Mouse (Mus musculus) heart, embryonic 14.5 days (tissue): Measurements from ENCODE around the gene Izumo4. TPM values are rescaled to one million over a fixed set of nuclear protein-coding genes. Genes with fewer than 3 reads are reported as not detected.

ENCODE experiments used
- ATAC-seq: fragments of 200-750 bp; cut with Nextera tagmentation; 2 replicates; pipeline ENCODE4 v1.8.0; 2017; ENCODE audit warnings: low read depth, moderate TSS enrichment; ENCODE audit not compliant: insufficient number of reproducible peaks, insufficient read depth, low FRiP score
- H3K27ac ChIP-seq, 2 experiments: fragments of 200-500 bp in 1 of 2; fragments of 300-500 bp in 1 of 2; sonication (generic) in 1 of 2; replicated peaks in 1 of 2; 2 replicates each; pipeline ENCODE4 v1.5.1; 2012 to 2014; ENCODE audit warnings: low read depth in 2 of 2, low read length in 2 of 2, control low read depth in 1 of 2, mild to moderate bottlenecking in 1 of 2, mixed read lengths in 1 of 2; ENCODE audit not compliant: control insufficient read depth in 1 of 2, insufficient read depth in 1 of 2
- H3K27me3 ChIP-seq: fragments of 300-500 bp; sonication (generic); 2 replicates; pipeline ENCODE4 v1.6.1; 2014; ENCODE audit warnings: mild to moderate bottlenecking, low read length, control low read depth; ENCODE audit not compliant: control insufficient read depth, insufficient read depth
- H3K36me3 ChIP-seq: fragments of 300-500 bp; sonication (generic); 2 replicates; pipeline ENCODE4 v1.6.1; 2014; ENCODE audit warnings: mild to moderate bottlenecking, control low read depth, low read length, mixed read lengths; ENCODE audit not compliant: control insufficient read depth, insufficient read depth
- H3K4me1 ChIP-seq, 2 experiments: fragments of 200-500 bp in 1 of 2; fragments of 300-500 bp in 1 of 2; sonication (generic) in 1 of 2; 2 replicates each; pipeline ENCODE4 v1.6.1; 2012 to 2014; ENCODE audit warnings: low read length in 2 of 2, control low read depth in 1 of 2, mixed read lengths in 1 of 2; ENCODE audit not compliant: control insufficient read depth in 2 of 2, insufficient read depth in 2 of 2
- H3K4me2 ChIP-seq: fragments of 300-500 bp; sonication (generic); 2 replicates; pipeline ENCODE4 v1.6.1; 2014; ENCODE audit warnings: mild to moderate bottlenecking, low read length
- H3K4me3 ChIP-seq, 2 experiments: fragments of 200-500 bp in 1 of 2; fragments of 300-500 bp in 1 of 2; sonication (generic) in 1 of 2; 2 replicates each; pipeline ENCODE4 v1.5.1; 2012 to 2014; ENCODE audit warnings: low read length in 2 of 2, mild to moderate bottlenecking in 2 of 2, control low read depth in 1 of 2, low read depth in 1 of 2, moderate library complexity in 1 of 2; ENCODE audit not compliant: control insufficient read depth in 1 of 2, insufficient read depth in 1 of 2
- H3K9ac ChIP-seq: fragments of 300-500 bp; sonication (generic); 2 replicates; pipeline ENCODE4 v1.6.1; 2014; ENCODE audit warnings: mild to moderate bottlenecking, low read length
- H3K9me3 ChIP-seq: fragments of 300-500 bp; sonication (generic); 2 replicates; pipeline ENCODE4 v1.6.1; 2016; ENCODE audit warnings: low read length, control low read depth; ENCODE audit not compliant: control insufficient read depth
- WGBS: fragments of 180-500 bp; shearing (Covaris S2); extraction: QIAGEN DNeasy Blood & Tissue Kit; methylation state at CpG from one replicate; pipeline ENCODE4 v1.1.7; 2014; 5-methylcytosine and 5-hydroxymethylcytosine counted together
- polyA plus RNA-seq: library from polyadenylated mRNA; unstranded; fragments of >200 nt; fragmentation: Nextera tagmentation; extraction: Ambion mirVana; gene quantifications from 2 replicates; pipeline ENCODE4 v1.2.1, GENCODE M21; 2014

Gene Izumo4
- polyA plus RNA-seq, 1 experiment from 2014 or later, result 7.0 TPM

- Histone ChIP-seq H3K9me3 (no peaks in the 10 kb centered on the region), H3K27me3 (no peaks in the 10 kb centered on the region), H3K36me3 (peaks cover 51% of the 10 kb centered on the region), H3K4me1 (peaks cover 0 to 13% of the 10 kb centered on the region in 2 experiments; a peak in 1 of 4 replicates), H3K4me3 (no peak overlapping the region), H3K27ac (no peak overlapping the region), H3K4me2 (no peak overlapping the region), H3K9ac (no peak overlapping the region)
- ATAC-seq, result no peak
- WGBS, result 85% methylated on average over 12 of the region's 12 CpGs
These were observed 8.5 kb upstream of the Izumo4 start for GRCm38 (mm10) chr10:80693401-80694045.

DNA sequence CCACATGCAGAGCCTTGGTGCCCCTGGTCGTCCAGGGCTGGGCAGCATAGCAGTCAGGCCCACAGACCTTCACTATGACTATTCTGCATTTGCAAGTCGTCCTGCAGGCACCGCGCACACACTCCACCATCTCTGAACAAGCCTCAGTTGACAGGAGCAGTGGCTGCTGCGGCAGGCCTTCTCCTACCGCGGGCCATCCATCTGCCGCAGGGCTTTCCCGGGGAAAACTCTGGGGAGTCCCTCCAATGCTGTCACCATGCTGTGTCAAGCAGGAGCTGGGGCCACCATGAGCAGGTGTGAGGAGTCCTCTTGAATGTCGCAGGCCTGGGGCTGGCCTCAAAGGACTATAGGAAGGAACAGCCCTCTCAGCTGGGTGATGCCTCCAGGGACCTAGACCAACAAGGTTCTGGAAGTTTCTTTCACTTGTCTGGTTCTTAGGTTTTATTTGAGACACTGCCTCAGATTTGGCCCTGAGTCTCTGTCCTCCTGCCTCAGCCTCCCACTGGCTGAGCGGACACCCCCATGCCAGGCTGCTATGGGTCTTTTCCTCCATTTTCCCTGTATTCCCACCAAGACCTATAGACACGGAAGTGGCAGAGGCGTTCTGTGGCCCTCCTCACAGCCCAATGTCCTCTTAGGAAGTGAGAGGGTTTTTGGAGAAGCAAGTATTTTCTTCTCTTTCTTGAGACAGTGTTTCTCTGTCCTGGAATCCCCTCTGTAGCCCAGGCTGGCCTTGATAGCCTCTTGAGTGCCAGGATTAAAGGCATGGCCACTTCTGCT, 7.6 kb upstream of the Izumo4 start:
- H3K27ac ChIP-seq, result peak overlapping the region in 1 of 2 experiments; percentile 44; a peak in 1 of 4 replicates
- H3K4me1 ChIP-seq, result peaks cover 0 to 13% of the 10 kb centered on the region in 2 experiments; a peak in 1 of 4 replicates
- no peak overlapping the region for H3K4me2 ChIP-seq
- no peak overlapping the region for H3K9ac ChIP-seq
- no peak for ATAC-seq
- H3K36me3 ChIP-seq, result peaks cover 42% of the 10 kb centered on the region
- no peak overlapping the region for H3K4me3 ChIP-seq
- 84% methylated on average over 13 of the region's 13 CpGs for WGBS
- H3K9me3 ChIP-seq, result no peaks in the 10 kb centered on the region
- no peaks in the 10 kb centered on the region for H3K27me3 ChIP-seq

GRCm38 (mm10) chr10:80695186-80695585, 6.8 kb upstream of the Izumo4 start:
- Histone ChIP-seq H3K9ac (no peak overlapping the region), H3K4me1 (peaks cover 3 to 18% of the 10 kb centered on the region in 2 experiments; a peak in 2 of 4 replicates), H3K36me3 (peaks cover 34% of the 10 kb centered on the region), H3K4me2 (no peak overlapping the region), H3K27me3 (no peaks in the 10 kb centered on the region), H3K4me3 (no peak overlapping the region), H3K27ac (peak overlapping the region in 1 of 2 experiments; percentile 44; a peak in 1 of 4 replicates), H3K9me3 (no peaks in the 10 kb centered on the region)
- WGBS, result 60% methylated on average over 2 of the region's 2 CpGs
- no peak for ATAC-seq

GRCm38 (mm10) chr10:80695801-80696501, 6.0 kb upstream of the Izumo4 start:
- H3K9ac ChIP-seq, result no peak overlapping the region; the same call in 1 of the 2 replicates

GRCm38 (mm10) chr10:80696502-80697392, 5.2 kb upstream of the Izumo4 start:
- Histone ChIP-seq H3K9ac (no peak overlapping the region; the same call in 1 of the 2 replicates), H3K4me3 (no peak overlapping the region), H3K4me2 (no peak overlapping the region), H3K27me3 (no peaks in the 10 kb centered on the region), H3K4me1 (peaks cover 8 to 28% of the 10 kb centered on the region in 2 experiments), H3K27ac (no peak overlapping the region), H3K36me3 (peaks cover 20% of the 10 kb centered on the region), H3K9me3 (no peaks in the 10 kb centered on the region)
- 56% methylated on average over 11 of the region's 12 CpGs for WGBS
- ATAC-seq, result no peak

More at GRCm38 (mm10) chr10:80695801-80696501, 6.0 kb upstream of the Izumo4 start:
- peaks cover 7 to 23% of the 10 kb centered on the region in 2 experiments for H3K4me1 ChIP-seq
- H3K27ac ChIP-seq, result 0 out of 4 replicates have a peak overlapping the region, but pooled peaks of 1 of the 2 experiments have one; percentile 33
- WGBS, result 71% methylated on average over 10 of the region's 10 CpGs
- peaks cover 26% of the 10 kb centered on the region for H3K36me3 ChIP-seq
- H3K4me2 ChIP-seq, result no peak overlapping the region
- no peaks in the 10 kb centered on the region for H3K27me3 ChIP-seq
- no peaks in the 10 kb centered on the region for H3K9me3 ChIP-seq
- no peak overlapping the region for H3K4me3 ChIP-seq
- ATAC-seq, result no peak

- H3K4me3 ChIP-seq, result no peak overlapping the region
- no peak overlapping the region for H3K9ac ChIP-seq
- ATAC-seq, result no peak
- no peak overlapping the region for H3K4me2 ChIP-seq
- no peaks in the 10 kb centered on the region for H3K9me3 ChIP-seq
- no peak overlapping the region for H3K27ac ChIP-seq
- H3K27me3 ChIP-seq, result no peaks in the 10 kb centered on the region
- H3K4me1 ChIP-seq, result peaks cover 8 to 28% of the 10 kb centered on the region in 2 experiments
- H3K36me3 ChIP-seq, result peaks cover 20% of the 10 kb centered on the region
- WGBS, result 92% methylated on average over 8 of the region's 8 CpGs
These were observed 4.6 kb upstream of the Izumo4 start for GRCm38 (mm10) chr10:80697393-80697787.
